Mouse (Mus musculus) right cerebral cortex, adult 2 months (tissue): ENCODE results near the gene Tbx10.
A peak's percentile ranks its signal among the peaks of the same experiment; 100 is the strongest.
"Not testable (repeated sequence)": the region's sequence is repeated elsewhere in the genome, so short reads cannot be mapped to it uniquely, and the experiment has no call there.

Source experiments
- DNase-seq, 2 experiments: peaks; one replicate each; pipeline ENCODE4 v3.0.0; 2021 to 2022; ENCODE audit warnings: low spot score in 2 of 2

The Tbx10 gene

GRCm38 (mm10) chr19:3992416-3992815 is at the start of gene Tbx10:
Gene Tbx10 (plus strand): TSS chr19:3992752.
- DNase-seq = no peak

GRCm38 (mm10) chr19:3942986-3943735 is 49.4 kb upstream of the Tbx10 start:
- DNase-seq = no peak

- DNase-seq = no peak
Measured at GRCm38 (mm10) chr19:3945872-3946564, 46.5 kb upstream of the Tbx10 start.

- DNase-seq = peak; percentile 79 to 80
Measured at GRCm38 (mm10) chr19:3946715-3947114, 45.8 kb upstream of the Tbx10 start.

- DNase-seq = no peak
Measured at GRCm38 (mm10) chr19:3947813-3948212, 44.7 kb upstream of the Tbx10 start.

- no peak for DNase-seq
Measured at GRCm38 (mm10) chr19:3948546-3948945, 44.0 kb upstream of the Tbx10 start.

GRCm38 (mm10) chr19:3950331-3950730 is 42.2 kb upstream of the Tbx10 start:
- no peak for DNase-seq

GRCm38 (mm10) chr19:3951461-3951860 is 41.1 kb upstream of the Tbx10 start:
- DNase-seq = no peak

- DNase-seq = no peak
Measured at GRCm38 (mm10) chr19:3952099-3952498, 40.5 kb upstream of the Tbx10 start.

GRCm38 (mm10) chr19:3955033-3955432 is 37.5 kb upstream of the Tbx10 start:
- DNase-seq = no peak

GRCm38 (mm10) chr19:3955804-3956203 is 36.7 kb upstream of the Tbx10 start:
- DNase-seq = no peak

GRCm38 (mm10) chr19:3957296-3958036 is 35.1 kb upstream of the Tbx10 start:
- not testable (repeated sequence) for DNase-seq

GRCm38 (mm10) chr19:3958470-3958869 is 34.1 kb upstream of the Tbx10 start, which contains the start of gene Aldh3b3:
Gene Aldh3b3 (plus strand): TSS chr19:3958645.
- DNase-seq = no peak

GRCm38 (mm10) chr19:3959030-3959429 is 33.5 kb upstream of the Tbx10 start:
- no peak for DNase-seq

GRCm38 (mm10) chr19:3960211-3960610 is 32.3 kb upstream of the Tbx10 start:
- DNase-seq = no peak

- DNase-seq = not testable (repeated sequence)
Measured at GRCm38 (mm10) chr19:3961805-3962204, 30.7 kb upstream of the Tbx10 start.

- no peak for DNase-seq
Measured at GRCm38 (mm10) chr19:3962469-3962868, 30.1 kb upstream of the Tbx10 start.

- DNase-seq = no peak
Measured at GRCm38 (mm10) chr19:3964030-3964429, 28.5 kb upstream of the Tbx10 start.

- DNase-seq = no peak
Measured at GRCm38 (mm10) chr19:3966330-3967075, 26.0 kb upstream of the Tbx10 start.

- no peak for DNase-seq
Measured at GRCm38 (mm10) chr19:3967258-3967657, 25.3 kb upstream of the Tbx10 start.

GRCm38 (mm10) chr19:3972229-3972628 is 20.3 kb upstream of the Tbx10 start, which contains the start of gene Aldh3b2:
Gene Aldh3b2 (plus strand): TSS chr19:3972328.
- DNase-seq = no peak

GRCm38 (mm10) chr19:3974608-3975007 is 17.9 kb upstream of the Tbx10 start:
- DNase-seq = not testable (repeated sequence)
